Mouse (Mus musculus) erythroblast, adult 5-6 weeks (primary cell): Measurements from ENCODE around the gene Psen2. TPM values are rescaled to one million over a fixed set of nuclear protein-coding genes. Genes with fewer than 3 reads are reported as not detected.
A peak's percentile ranks its signal among the peaks of the same experiment; 100 is the strongest.

Experiments used
- ATAC-seq: replicated peaks from 2 replicates; pipeline ENCODE4 v1.8.0; 2016; ENCODE audit warnings: moderate number of reproducible peaks, mild to moderate bottlenecking, moderate TSS enrichment, inconsistent platforms; ENCODE audit not compliant: poor library complexity, low FRiP score, severe bottlenecking
- total RNA-seq, 2 experiments: library from RNA; stranded (forward) in 1 of 2; stranded (reverse) in 1 of 2; fragments of 150-400 nt in 1 of 2; fragments of 200-764, 138-1000 nt in 1 of 2; gene quantifications; 2 replicates each; pipeline versions ENCODE4 v1.2.3 to v1.2.4; 2015 to 2017; ENCODE audit warnings: low replicate concordance in 2 of 2

Gene Psen2
- total RNA-seq, 2 experiments from 2014 or later: 7.4 to 7.9 TPM

GRCm38 (mm10) chr1:180210781-180211271, 52.4 kb downstream of the Psen2 start:
- ATAC-seq: no peak

GRCm38 (mm10) chr1:180210031-180210432, 53.2 kb downstream of the Psen2 start:
- ATAC-seq: no peak

DNA sequence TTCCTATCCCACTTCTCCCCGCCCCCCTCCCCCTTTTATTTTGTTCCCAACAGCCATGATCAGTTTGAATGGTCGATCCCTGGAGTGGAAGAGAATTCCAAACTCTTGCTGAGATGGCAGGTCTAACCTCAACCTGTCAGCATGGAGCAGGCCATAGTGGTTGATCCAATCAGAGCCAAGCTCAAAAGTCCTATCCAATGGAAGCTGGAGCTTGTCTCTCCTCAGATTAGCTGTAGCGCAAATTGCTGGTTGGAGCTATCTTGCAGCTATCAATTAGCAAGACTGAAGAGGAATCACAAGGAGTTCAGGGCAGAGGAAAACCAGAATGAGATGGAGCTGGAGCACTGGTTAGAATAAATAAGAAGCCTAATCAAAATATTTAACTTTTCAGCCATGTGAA, 54.9 kb downstream of the Psen2 start:
- ATAC-seq: no peak

DNA sequence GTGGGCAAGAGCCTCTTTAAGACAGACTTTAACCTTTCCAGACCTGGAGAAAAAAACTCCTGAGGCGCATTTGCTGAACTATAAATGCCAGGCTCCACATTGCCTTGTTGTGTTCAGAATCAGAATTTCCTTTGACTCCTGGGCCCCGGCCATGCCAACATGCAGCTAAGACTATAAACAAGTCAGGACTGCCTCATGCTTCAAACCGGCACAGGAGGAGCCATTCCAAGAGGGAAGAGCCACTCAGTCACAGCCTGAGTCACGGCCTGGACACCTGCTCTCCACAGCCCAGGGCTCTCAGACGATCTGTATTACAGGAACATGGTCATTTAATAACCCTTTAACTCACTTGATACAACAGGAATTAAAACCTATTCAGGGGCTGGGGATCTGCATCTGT, 62.5 kb downstream of the Psen2 start:
- ATAC-seq: no peak

GRCm38 (mm10) chr1:180199715-180200050, 63.6 kb downstream of the Psen2 start:
- ATAC-seq: no peak

- no peak for ATAC-seq
Measured at GRCm38 (mm10) chr1:180198959-180199714, 64.1 kb downstream of the Psen2 start, which contains the start of gene Coq8a. Gene Coq8a (minus strand): TSS chr1:180199602.

DNA sequence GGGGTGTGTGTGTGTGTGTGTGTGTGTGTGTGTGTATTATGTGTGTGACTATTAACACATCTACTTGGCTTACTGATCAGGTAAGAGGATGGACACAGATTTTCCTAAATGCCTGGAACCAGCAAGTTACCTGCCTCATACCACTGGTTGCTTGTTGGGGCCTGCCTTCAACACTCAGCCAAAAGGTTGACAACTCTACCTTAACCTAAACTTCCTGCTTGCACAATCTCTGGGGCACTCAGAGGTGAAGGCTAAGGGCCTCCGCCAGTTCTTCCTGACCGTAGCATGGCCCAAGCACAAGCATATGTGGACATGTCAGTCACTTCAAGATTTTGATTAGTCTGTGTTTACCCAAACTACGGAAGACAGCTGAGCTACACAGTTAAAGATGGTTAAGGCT, 65.3 kb downstream of the Psen2 start:
- ATAC-seq: no peak

DNA sequence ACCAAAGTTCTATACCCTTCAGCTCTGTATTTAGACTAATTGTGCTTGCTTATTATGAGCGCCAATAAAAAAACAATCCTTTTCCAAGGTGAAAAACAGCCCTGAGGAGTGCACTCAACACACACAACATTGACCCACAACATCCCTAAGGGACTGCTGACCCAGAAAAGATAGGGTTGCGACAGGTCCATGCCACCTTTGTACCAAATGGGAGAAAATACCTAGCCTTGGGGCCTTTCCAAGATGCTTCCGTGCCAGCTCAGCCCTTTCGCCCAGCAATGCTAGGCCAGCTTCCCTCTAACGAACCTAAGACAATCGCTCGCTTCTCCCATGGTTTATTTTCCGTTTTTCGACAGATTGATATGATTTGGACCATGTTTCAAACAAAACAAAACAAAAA, 66.7 kb downstream of the Psen2 start:
- no peak for ATAC-seq

- ATAC-seq: peak; percentile 99
Measured at GRCm38 (mm10) chr1:180195703-180196381, 67.4 kb downstream of the Psen2 start.

- no peak for ATAC-seq
Measured at GRCm38 (mm10) chr1:180194781-180195471, 68.3 kb downstream of the Psen2 start.

DNA sequence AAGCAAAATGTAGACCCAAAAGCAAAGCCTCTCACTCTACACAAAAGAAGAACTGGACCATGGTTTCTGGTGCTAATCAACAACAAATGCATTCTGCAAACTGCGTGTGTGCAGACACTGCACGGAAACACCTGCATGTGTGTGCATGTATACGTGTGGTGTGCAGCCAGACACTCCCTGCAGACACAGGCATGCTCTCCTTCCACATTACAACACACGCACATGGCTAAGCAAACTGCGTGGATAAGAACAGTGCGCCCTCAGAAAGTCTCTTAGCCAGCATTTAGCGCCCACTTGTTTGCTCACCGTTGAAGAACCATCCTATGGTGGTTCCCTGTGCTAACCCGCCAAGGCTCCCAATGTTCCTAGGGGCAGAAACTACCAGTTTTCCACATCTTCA, 69.2 kb downstream of the Psen2 start:
- no peak for ATAC-seq

- ATAC-seq: no peak
Measured at GRCm38 (mm10) chr1:180193391-180193935, 69.8 kb downstream of the Psen2 start.

DNA sequence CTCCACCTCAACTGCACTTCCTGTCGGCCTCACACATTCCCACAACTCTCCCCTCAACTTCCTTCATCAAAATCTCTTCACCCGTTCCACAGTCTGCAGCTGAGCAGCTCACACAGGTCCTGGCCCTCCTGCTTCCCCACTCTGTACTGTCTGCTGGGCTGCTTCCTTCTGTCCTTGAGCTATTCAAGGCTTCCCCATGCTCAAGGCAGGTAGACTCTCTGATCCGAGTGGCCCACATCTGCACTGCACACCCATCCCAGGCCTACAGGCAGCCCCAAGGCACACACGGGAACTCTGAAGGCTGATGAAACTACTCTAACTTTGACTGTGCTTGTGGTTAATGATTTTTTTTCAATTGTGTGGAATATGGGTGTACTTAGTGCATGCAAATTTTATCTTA, 70.4 kb downstream of the Psen2 start:
- no peak for ATAC-seq

- no peak for ATAC-seq
Measured at GRCm38 (mm10) chr1:180191651-180192220, 71.5 kb downstream of the Psen2 start.

DNA sequence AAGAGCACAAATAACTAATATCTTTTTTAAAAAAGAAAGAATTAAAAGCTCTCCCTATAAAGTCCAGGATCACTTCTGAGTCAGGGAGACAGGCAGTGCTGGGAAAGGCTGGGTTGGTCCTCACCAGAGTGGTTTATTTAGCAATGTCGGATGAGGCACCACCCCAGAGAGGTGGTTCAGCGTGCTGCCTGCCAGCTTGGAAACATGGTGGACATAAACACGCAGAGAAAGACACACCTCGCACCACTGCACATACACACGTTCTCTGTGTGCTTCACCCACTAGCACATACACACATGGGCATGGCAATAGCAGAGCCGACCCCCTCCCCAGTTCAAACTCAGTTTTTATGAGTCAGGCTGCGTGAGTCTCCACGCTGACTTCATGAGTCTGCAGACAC, 72.1 kb downstream of the Psen2 start:
- ATAC-seq: no peak

DNA sequence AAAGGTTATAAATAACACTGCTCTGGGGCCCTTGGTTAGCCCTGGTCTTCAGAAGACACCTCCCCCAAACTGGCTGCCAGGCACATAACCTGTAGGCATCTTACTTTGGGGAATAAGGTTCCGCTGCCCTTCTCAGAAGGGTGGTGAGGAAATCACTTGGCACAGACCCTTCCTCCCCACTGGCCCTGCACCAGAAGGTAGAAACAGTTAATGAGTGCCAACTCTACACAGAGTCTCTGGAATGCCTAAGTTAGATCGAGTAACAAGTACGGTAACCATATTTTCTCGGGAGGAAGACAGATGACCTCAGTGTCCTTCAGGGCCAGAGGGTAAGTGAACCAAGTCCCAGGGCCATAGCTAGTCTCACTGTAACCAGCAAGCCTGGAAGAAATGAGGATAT, 74.3 kb downstream of the Psen2 start:
- ATAC-seq: no peak

- ATAC-seq: no peak
Measured at GRCm38 (mm10) chr1:180186371-180186770, 76.9 kb downstream of the Psen2 start.

DNA sequence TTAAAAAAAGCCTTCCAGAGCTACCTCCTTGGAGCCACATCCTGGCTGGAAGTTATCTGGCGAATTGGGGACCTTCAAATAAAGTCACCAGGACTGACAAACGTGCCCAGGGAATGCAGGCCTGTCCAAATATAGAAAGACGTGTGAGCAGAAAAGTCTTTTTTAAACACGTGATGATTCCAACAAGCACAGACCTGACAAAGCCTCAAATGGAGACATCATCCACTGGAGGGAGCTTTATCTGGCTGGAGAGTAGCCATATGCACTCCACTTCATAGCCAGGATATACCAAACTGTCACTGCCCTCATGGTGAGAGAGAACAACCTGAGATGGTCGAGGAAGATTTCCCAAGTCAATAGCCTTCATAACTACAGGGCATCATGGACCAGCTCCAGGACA, 77.4 kb downstream of the Psen2 start:
- ATAC-seq: no peak

GRCm38 (mm10) chr1:180184768-180185167, 78.5 kb downstream of the Psen2 start:
- no peak for ATAC-seq

DNA sequence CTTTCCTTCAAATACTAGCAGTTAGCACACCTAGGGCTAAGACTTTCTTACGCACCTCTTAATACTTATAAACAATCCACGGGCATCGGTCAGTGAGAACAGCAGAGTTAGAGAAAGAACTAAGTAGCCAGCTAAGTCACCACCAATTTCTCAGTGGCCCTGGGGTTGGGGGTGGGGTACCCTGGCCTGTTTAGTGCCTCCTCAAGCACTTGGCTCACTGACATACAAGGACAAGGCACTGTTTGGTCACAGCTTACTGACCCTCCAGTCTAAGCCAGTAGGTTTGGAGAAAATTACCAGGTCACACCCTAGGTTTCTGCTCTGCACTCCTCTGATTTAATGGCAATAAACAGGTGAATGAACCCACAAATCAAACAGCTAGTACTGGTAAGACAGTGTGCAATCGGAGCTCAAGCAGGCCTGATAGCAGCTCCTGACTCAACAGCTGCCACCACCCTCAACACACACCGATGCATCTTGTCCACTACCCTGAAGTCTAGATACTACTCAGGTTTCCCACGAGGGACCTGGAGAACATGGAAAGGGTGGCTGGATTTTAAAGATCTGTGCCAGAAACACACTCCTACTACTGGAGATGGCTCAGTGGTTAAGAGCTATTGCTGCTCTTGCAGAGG, 79.6 kb downstream of the Psen2 start:
- no peak for ATAC-seq
